Mouse (Mus musculus) layer of hippocampus, postnatal 10 days (tissue): ENCODE results near the gene Trak1. TPM values are rescaled to one million over a fixed set of nuclear protein-coding genes. Genes with fewer than 3 reads are reported as not detected.

ENCODE experiments used
- DNase-seq, 2 experiments: peaks; one replicate each; pipeline ENCODE4 v3.0.0; 2021; ENCODE audit warnings: low spot score in 2 of 2
- total RNA-seq, 2 experiments: library from RNA; stranded (reverse); gene quantifications; 2 replicates each; pipeline ENCODE4 v1.2.3; 2021

The Trak1 gene
- total RNA-seq, 2 experiments from 2014 or later = 207 to 210 TPM

GRCm38 (mm10) chr9:121366864-121367245 lies 69.6 kb downstream of the Trak1 start:
- peak; percentile 78 to 80 for DNase-seq

GRCm38 (mm10) chr9:121369573-121369972 lies 72.3 kb downstream of the Trak1 start:
- no peak for DNase-seq

GRCm38 (mm10) chr9:121371346-121371891 lies 74.1 kb downstream of the Trak1 start:
- peak in 1 of 2 experiments; percentile 71 for DNase-seq

- DNase-seq = no peak
These were observed 74.8 kb downstream of the Trak1 start for GRCm38 (mm10) chr9:121371946-121372646.

GRCm38 (mm10) chr9:121373107-121373506 lies 75.8 kb downstream of the Trak1 start:
- DNase-seq = no peak

GRCm38 (mm10) chr9:121373512-121373911 lies 76.2 kb downstream of the Trak1 start:
- no peak for DNase-seq

GRCm38 (mm10) chr9:121374076-121374863 lies 77.0 kb downstream of the Trak1 start:
- peak; percentile 71 to 77 for DNase-seq

- no peak for DNase-seq
These were observed 77.6 kb downstream of the Trak1 start for GRCm38 (mm10) chr9:121374864-121375255.

GRCm38 (mm10) chr9:121376094-121376493 lies 78.8 kb downstream of the Trak1 start:
- no peak for DNase-seq

GRCm38 (mm10) chr9:121380310-121380920 lies 83.1 kb downstream of the Trak1 start:
- no peak for DNase-seq

- no peak for DNase-seq
These were observed 84.5 kb downstream of the Trak1 start for GRCm38 (mm10) chr9:121381678-121382297.

GRCm38 (mm10) chr9:121382568-121382967 lies 85.3 kb downstream of the Trak1 start:
- DNase-seq = peak; percentile 51 to 58

- DNase-seq = peak; percentile 65 to 72
These were observed 85.9 kb downstream of the Trak1 start for GRCm38 (mm10) chr9:121383180-121383586.

GRCm38 (mm10) chr9:121384620-121385019 lies 87.3 kb downstream of the Trak1 start:
- no peak for DNase-seq

- peak; percentile 92 for DNase-seq
These were observed 87.9 kb downstream of the Trak1 start for GRCm38 (mm10) chr9:121385091-121385748.

GRCm38 (mm10) chr9:121385749-121386350 lies 88.5 kb downstream of the Trak1 start:
- no peak for DNase-seq

GRCm38 (mm10) chr9:121387539-121388272 lies 90.4 kb downstream of the Trak1 start:
- peak; percentile 69 to 75 for DNase-seq

GRCm38 (mm10) chr9:121388273-121388931 lies 91.1 kb downstream of the Trak1 start:
- no peak for DNase-seq

- DNase-seq = no peak
These were observed 92.0 kb downstream of the Trak1 start for GRCm38 (mm10) chr9:121389258-121389657.
